Mouse (Mus musculus) embryonic fibroblast, embryonic 13.5 days (primary cell): ENCODE measurements around the gene Wdr34.
A peak's percentile ranks its signal among the peaks of the same experiment; 100 is the strongest.

ENCODE experiments used
- CTCF ChIP-seq: IDR thresholded peaks from 2 replicates; pipeline ENCODE4 v1.5.1; 2011; ENCODE audit warnings: mild to moderate bottlenecking, control low read depth, low read length, moderate library complexity, borderline replicate concordance; ENCODE audit not compliant: insufficient read depth
- POLR2A ChIP-seq: IDR thresholded peaks from 2 replicates; pipeline ENCODE4 v1.6.1; 2011; ENCODE audit warnings: low read depth, mild to moderate bottlenecking, control low read depth, low read length, moderate library complexity

DNA sequence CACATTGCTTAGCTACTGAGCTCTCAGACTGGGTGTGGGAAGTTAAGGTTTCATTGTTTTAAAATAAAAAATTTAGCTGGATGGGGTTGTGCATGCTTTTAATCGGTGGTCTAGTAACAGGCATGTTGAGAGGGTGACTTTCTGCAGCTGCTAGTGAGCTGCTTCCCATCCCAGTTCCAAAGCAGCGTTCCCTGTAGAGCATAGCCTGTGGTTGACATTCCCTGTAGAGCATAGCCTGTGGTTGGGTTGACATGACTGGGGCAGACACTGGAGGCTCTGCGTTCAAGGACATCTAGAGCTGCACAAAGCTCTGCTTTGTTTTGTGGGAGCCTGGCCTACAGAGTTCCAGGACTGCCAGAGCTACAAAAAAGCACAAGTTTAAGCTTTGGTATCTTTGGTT lies 24.6 kb upstream of the Wdr34 start:
- no peak for TF ChIP-seq CTCF
- 0 out of 2 replicates have a peak, but pooled peaks have one; percentile 16 for TF ChIP-seq POLR2A
